Mouse (Mus musculus) liver, postnatal 0 days (tissue): ENCODE measurements at regions not wholly inside any gene's neighbourhood (a gene's known extent, or its start where the extent isn't known, plus 50 kb on each side); places are given as distances from the start of the nearest gene placed in this dataset.
A peak's percentile ranks its signal among the peaks of the same experiment; 100 is the strongest.

Source experiments
- ATAC-seq: fragments of 200-750 bp; cut with Nextera tagmentation; 2 replicates; pipeline ENCODE4 v1.8.0; 2017; ENCODE audit warnings: mild to moderate bottlenecking, moderate library complexity
- DNase-seq: peaks from one replicate; pipeline ENCODE4 v3.0.0-alpha.2; 2016
- H3K27ac ChIP-seq: fragments of 300-500 bp; sonication (generic); 2 replicates; pipeline ENCODE4 v1.5.1; 2014; ENCODE audit warnings: antibody characterized with exemption, moderate library complexity, mild to moderate bottlenecking, low read depth
- H3K27me3 ChIP-seq: fragments of 300-500 bp; sonication (generic); 2 replicates; pipeline ENCODE4 v1.6.1; 2014; ENCODE audit warnings: low read length, control low read depth, mixed read lengths; ENCODE audit not compliant: insufficient read depth
- H3K36me3 ChIP-seq: fragments of 300-500 bp; sonication (generic); replicated peaks from 2 replicates; pipeline ENCODE4 v1.6.1; 2014; ENCODE audit warnings: mild to moderate bottlenecking, control low read depth, low read length, moderate library complexity, mixed read lengths; ENCODE audit not compliant: insufficient read depth
- H3K4me1 ChIP-seq: fragments of 300-500 bp; sonication (generic); 2 replicates; pipeline ENCODE4 v1.6.1; 2014; ENCODE audit warnings: antibody characterized with exemption, mild to moderate bottlenecking, control low read depth; ENCODE audit not compliant: insufficient read depth
- H3K4me2 ChIP-seq: fragments of 300-500 bp; sonication (generic); 2 replicates; pipeline ENCODE4 v1.6.1; 2014; ENCODE audit warnings: low read depth, mild to moderate bottlenecking, low read length, moderate library complexity, mixed read lengths
- H3K4me3 ChIP-seq: fragments of 300-500 bp; sonication (generic); 2 replicates; pipeline ENCODE4 v1.5.1; 2014; ENCODE audit warnings: low read depth, low read length
- H3K9ac ChIP-seq: fragments of 300-500 bp; sonication (generic); replicated peaks from 2 replicates; pipeline ENCODE4 v1.6.1; 2014; ENCODE audit warnings: mild to moderate bottlenecking, moderate library complexity
- H3K9me3 ChIP-seq: fragments of 300-500 bp; sonication (generic); 2 replicates; pipeline ENCODE4 v1.6.1; 2016; ENCODE audit warnings: mild to moderate bottlenecking, control low read depth, low read length, mixed read lengths
- CTCF ChIP-seq: sonication (generic); IDR thresholded peaks from 2 replicates; pipeline ENCODE4 v1.5.1; 2016; ENCODE audit warnings: antibody characterized with exemption, low read depth
- EP300 ChIP-seq: IDR thresholded peaks from 2 replicates; pipeline ENCODE4 v1.6.1; 2016; ENCODE audit warnings: antibody characterized with exemption, low read depth, mild to moderate bottlenecking
- WGBS: fragments of 180-500 bp; shearing (Covaris S2); extraction: QIAGEN DNeasy Blood & Tissue Kit; methylation state at CpG from one replicate; pipeline ENCODE4 v1.1.7; 2014; ENCODE audit not compliant: insufficient replicate concordance; 5-methylcytosine and 5-hydroxymethylcytosine counted together

GRCm38 (mm10) chr5:47115882-47116281 lies 867.1 kb upstream of the Slit2 start:
- 66% methylated on average over 5 of the region's 5 CpGs for WGBS
- no peak overlapping the region for H3K27ac ChIP-seq
- no peak overlapping the region for H3K9ac ChIP-seq
- H3K9me3 ChIP-seq: no peaks in the 10 kb centered on the region
- DNase-seq (no peak), ATAC-seq (no peak)
- H3K4me3 ChIP-seq: no peak overlapping the region
- no peak for TF ChIP-seq EP300
- TF ChIP-seq CTCF: no peak
- H3K27me3 ChIP-seq: no peaks in the 10 kb centered on the region
- H3K4me1 ChIP-seq: no peaks in the 10 kb centered on the region
- H3K4me2 ChIP-seq: no peak overlapping the region
- no peaks in the 10 kb centered on the region for H3K36me3 ChIP-seq

DNA sequence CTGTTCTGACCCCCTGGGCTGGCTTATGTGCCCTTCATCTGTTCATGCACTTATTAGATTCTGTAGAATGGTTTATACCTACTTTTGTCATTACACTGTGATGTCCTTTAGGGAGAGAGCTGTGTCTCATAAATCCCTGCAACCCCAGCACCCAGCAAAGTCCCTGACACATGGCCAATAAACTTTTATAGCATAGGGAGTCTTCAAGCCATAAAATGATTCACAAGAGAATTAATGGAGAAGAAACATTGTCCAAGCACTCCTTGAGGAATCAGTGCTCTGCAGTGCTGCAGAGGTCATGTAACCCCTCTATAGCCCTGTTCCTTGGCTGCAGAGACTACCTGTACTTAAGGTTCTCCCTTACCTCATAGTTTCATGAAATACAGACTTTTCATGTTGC lies 887.2 kb upstream of the Slit2 start:
- TF ChIP-seq CTCF (no peak), EP300 (no peak)
- no peaks in the 10 kb centered on the region for H3K27me3 ChIP-seq
- no peaks in the 10 kb centered on the region for H3K4me1 ChIP-seq
- no peak for ATAC-seq
- H3K4me2 ChIP-seq: no peak overlapping the region
- H3K9ac ChIP-seq: no peak overlapping the region
- no peak for DNase-seq
- H3K27ac ChIP-seq: no peak overlapping the region
- H3K4me3 ChIP-seq: no peak overlapping the region
- H3K9me3 ChIP-seq: no peaks in the 10 kb centered on the region
- H3K36me3 ChIP-seq: no peaks in the 10 kb centered on the region

DNA sequence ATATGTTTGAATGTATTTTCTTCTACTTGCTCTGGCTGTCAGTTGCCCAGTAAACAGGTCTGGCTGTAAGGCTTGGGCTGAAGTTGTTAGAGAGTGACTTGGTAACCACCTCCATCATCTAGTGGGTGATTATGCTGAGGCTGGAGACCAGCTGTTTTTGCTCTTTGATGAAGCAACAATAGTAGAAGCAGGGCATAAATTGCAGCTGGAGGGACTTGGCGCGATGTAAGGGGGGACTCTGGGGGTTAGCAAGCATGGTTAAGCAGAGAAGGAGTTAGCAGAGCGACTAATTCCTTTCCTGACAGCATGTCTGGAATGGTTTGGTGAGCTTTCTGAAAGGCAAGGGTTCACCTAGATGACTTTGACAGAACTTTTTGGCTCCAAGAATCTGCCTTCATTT lies 930.0 kb upstream of the Slit2 start:
- Histone ChIP-seq H3K4me3 (no peak overlapping the region), H3K27ac (no peak overlapping the region), H3K36me3 (no peaks in the 10 kb centered on the region), H3K4me1 (no peaks in the 10 kb centered on the region), H3K4me2 (no peak overlapping the region), H3K9me3 (no peaks in the 10 kb centered on the region), H3K9ac (no peak overlapping the region), H3K27me3 (no peaks in the 10 kb centered on the region)
- WGBS: 73% methylated on average over 3 of the region's 3 CpGs
- ATAC-seq: no peak
- no peak for TF ChIP-seq CTCF
- TF ChIP-seq EP300: no peak
- DNase-seq: no peak

DNA sequence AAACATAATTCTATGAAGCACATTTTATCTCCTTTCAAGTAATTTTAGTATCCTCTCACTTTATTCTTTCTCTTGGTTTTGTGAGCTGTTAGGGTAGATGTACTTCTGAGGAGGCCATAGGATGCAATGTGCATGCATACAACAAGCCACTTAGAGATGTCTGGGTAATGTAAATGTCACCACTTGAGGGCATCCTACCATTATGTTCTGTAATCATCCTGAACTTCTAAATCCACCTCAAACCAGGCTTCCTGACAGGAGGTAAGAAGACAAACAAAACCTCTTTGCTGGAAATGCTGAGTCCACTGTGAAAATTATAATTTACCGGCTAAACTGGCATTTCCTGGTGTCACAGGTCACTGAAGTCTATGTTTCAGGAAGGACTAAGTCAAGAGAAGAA lies 946.2 kb upstream of the Slit2 start:
- TF ChIP-seq EP300 (no peak), CTCF (peak; percentile 34)
- H3K4me3 ChIP-seq: no peak overlapping the region
- no peak overlapping the region for H3K27ac ChIP-seq
- no peak overlapping the region for H3K9ac ChIP-seq
- no peak for DNase-seq
- no peaks in the 10 kb centered on the region for H3K27me3 ChIP-seq
- no peaks in the 10 kb centered on the region for H3K4me1 ChIP-seq
- H3K9me3 ChIP-seq: no peaks in the 10 kb centered on the region
- ATAC-seq: no peak
- H3K36me3 ChIP-seq: no peaks in the 10 kb centered on the region
- 22% methylated on average over 1 of the region's 1 CpGs for WGBS
- no peak overlapping the region for H3K4me2 ChIP-seq

- H3K36me3 ChIP-seq: no peaks in the 10 kb centered on the region
- H3K4me2 ChIP-seq: no peak overlapping the region
- no peak overlapping the region for H3K4me3 ChIP-seq
- DNase-seq (no peak), ATAC-seq (no peak)
- 66% methylated on average over 7 of the region's 7 CpGs for WGBS
- H3K27me3 ChIP-seq: no peaks in the 10 kb centered on the region
- no peaks in the 10 kb centered on the region for H3K4me1 ChIP-seq
- no peaks in the 10 kb centered on the region for H3K9me3 ChIP-seq
- H3K9ac ChIP-seq: no peak overlapping the region
- TF ChIP-seq CTCF (no peak), EP300 (no peak)
- H3K27ac ChIP-seq: no peak overlapping the region
Measured at GRCm38 (mm10) chr5:47034021-47034420, 948.9 kb upstream of the Slit2 start.

GRCm38 (mm10) chr5:47014351-47014750 lies 968.6 kb upstream of the Slit2 start:
- Histone ChIP-seq H3K9ac (no peak overlapping the region), H3K36me3 (no peaks in the 10 kb centered on the region), H3K27ac (no peak overlapping the region), H3K4me1 (no peaks in the 10 kb centered on the region), H3K4me3 (no peak overlapping the region), H3K27me3 (no peaks in the 10 kb centered on the region), H3K4me2 (no peak overlapping the region), H3K9me3 (no peaks in the 10 kb centered on the region)
- no peak for ATAC-seq
- DNase-seq: peak; percentile 33
- peak; percentile 65 for TF ChIP-seq CTCF
- TF ChIP-seq EP300: no peak

GRCm38 (mm10) chr5:46992557-46992956 lies 990.4 kb upstream of the Slit2 start:
- H3K4me1 ChIP-seq: no peaks in the 10 kb centered on the region
- H3K36me3 ChIP-seq: no peaks in the 10 kb centered on the region
- no peak overlapping the region for H3K27ac ChIP-seq
- ATAC-seq (no peak), DNase-seq (no peak)
- no peaks in the 10 kb centered on the region for H3K9me3 ChIP-seq
- H3K9ac ChIP-seq: no peak overlapping the region
- no peaks in the 10 kb centered on the region for H3K27me3 ChIP-seq
- WGBS: 51% methylated on average over 4 of the region's 4 CpGs
- TF ChIP-seq CTCF (no peak), EP300 (no peak)
- no peak overlapping the region for H3K4me3 ChIP-seq
- H3K4me2 ChIP-seq: no peak overlapping the region
